Mouse (Mus musculus): ENCODE data around the gene Por. TPM values are rescaled to one million over a fixed set of nuclear protein-coding genes. Genes with fewer than 3 reads are reported as not detected.
A peak's percentile ranks its signal among the peaks of the same experiment; 100 is the strongest.

The Por gene
- polyA plus RNA-seq, 1 experiment from 2014 or later, result 106 TPM

- Histone ChIP-seq H3K9ac (no peak overlapping the region), H3K36me3 (no peaks in the 10 kb centered on the region), H3K4me2 (no peak overlapping the region), H3K4me3 (no peak overlapping the region), H3K9me3 (no peaks in the 10 kb centered on the region), H3K4me1 (replicated peaks) (no peaks in the 10 kb centered on the region), H3K27me3 (no peaks in the 10 kb centered on the region), H3K27ac (replicated peaks) (no peak overlapping the region)
- WGBS, result 81% methylated on average over 4 of the region's 4 CpGs
- no peak for ATAC-seq (ENCODE audit: low FRiP score, low read depth)
Observed at GRCm38 (mm10) chr5:135659956-135660355, 9.9 kb upstream of the Por start.

DNA sequence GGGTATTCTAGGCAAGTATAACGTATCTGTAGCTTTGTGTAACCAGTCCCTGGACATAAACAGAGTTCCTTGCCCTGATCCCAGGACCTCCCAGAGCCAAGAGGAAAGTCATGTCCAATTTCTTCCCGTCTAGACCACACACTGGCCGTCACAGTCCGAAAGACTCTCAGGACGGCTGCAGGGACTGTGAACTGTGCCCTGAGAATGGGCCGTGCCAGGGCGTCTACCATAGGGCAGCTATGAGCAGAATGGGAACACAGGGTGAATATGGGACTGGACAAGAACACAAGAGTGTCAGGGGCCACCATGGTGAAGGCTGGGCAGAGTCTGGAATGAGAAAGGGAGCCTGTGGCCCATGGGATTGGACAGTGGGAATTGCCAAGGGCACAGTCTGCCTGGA, 9.3 kb upstream of the Por start:
- no peak overlapping the region for H3K27ac ChIP-seq (replicated peaks)
- no peak overlapping the region for H3K4me2 ChIP-seq
- H3K4me1 ChIP-seq (replicated peaks), result no peaks in the 10 kb centered on the region
- no peak for ATAC-seq (ENCODE audit: low FRiP score, low read depth)
- H3K4me3 ChIP-seq, result no peak overlapping the region
- 87% methylated on average over 7 of the region's 7 CpGs for WGBS
- H3K36me3 ChIP-seq, result no peaks in the 10 kb centered on the region
- H3K9me3 ChIP-seq, result 0 out of 2 replicates have a peak, but pooled peaks cover under 1% of the 10 kb centered on the region
- no peaks in the 10 kb centered on the region for H3K27me3 ChIP-seq
- H3K9ac ChIP-seq, result no peak overlapping the region

- no peak overlapping the region for H3K27ac ChIP-seq (replicated peaks)
- H3K4me2 ChIP-seq, result no peak overlapping the region
- no peaks in the 10 kb centered on the region for H3K27me3 ChIP-seq
- 94% methylated on average over 5 of the region's 5 CpGs for WGBS
- H3K9ac ChIP-seq, result no peak overlapping the region
- no peaks in the 10 kb centered on the region for H3K36me3 ChIP-seq
- no peak overlapping the region for H3K4me3 ChIP-seq
- ATAC-seq (ENCODE audit: low FRiP score, low read depth), result no peak
- H3K9me3 ChIP-seq, result 0 out of 2 replicates have a peak, but pooled peaks cover 4% of the 10 kb centered on the region
- H3K4me1 ChIP-seq (replicated peaks), result no peaks in the 10 kb centered on the region
Observed at GRCm38 (mm10) chr5:135666890-135667289, 2.9 kb upstream of the Por start.

- H3K4me1 ChIP-seq (replicated peaks), result no peaks in the 10 kb centered on the region
- no peak overlapping the region for H3K4me2 ChIP-seq
- no peak overlapping the region for H3K4me3 ChIP-seq
- H3K36me3 ChIP-seq, result no peaks in the 10 kb centered on the region
- WGBS, result 85% methylated on average over 7 of the region's 7 CpGs
- no peak overlapping the region for H3K9ac ChIP-seq
- H3K9me3 ChIP-seq, result 0 out of 2 replicates have a peak, but pooled peaks cover 4% of the 10 kb centered on the region
- no peaks in the 10 kb centered on the region for H3K27me3 ChIP-seq
- H3K27ac ChIP-seq (replicated peaks), result no peak overlapping the region
- ATAC-seq (ENCODE audit: low FRiP score, low read depth), result no peak
Observed at GRCm38 (mm10) chr5:135668071-135668470, 1.8 kb upstream of the Por start.

DNA sequence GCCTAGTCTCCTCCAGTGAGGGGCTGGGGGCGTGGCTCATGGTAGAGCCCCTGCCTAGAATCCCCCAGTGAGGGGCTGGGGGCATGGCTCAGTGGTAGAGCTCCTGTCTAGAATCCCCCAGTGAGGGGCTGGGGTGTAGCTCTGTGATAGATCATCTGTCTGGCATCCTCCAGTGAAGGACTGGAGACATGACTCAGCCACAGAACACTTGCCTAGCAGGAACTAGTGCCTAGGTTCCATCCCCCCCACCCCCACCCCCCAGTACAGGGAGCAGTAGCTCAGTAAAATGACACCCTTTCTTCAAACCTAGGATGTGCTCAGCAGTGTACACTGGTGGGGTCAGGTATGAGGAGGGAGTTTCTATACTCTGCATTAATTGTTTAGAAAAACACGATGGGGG, 1.0 kb downstream of the Por start:
- Histone ChIP-seq H3K36me3 (no peaks in the 10 kb centered on the region), H3K27ac (replicated peaks) (no peak overlapping the region), H3K4me3 (no peak overlapping the region), H3K27me3 (no peaks in the 10 kb centered on the region), H3K4me2 (no peak overlapping the region), H3K9me3 (no peaks in the 10 kb centered on the region), H3K9ac (no peak overlapping the region), H3K4me1 (replicated peaks) (peaks cover 25% of the 10 kb centered on the region)
- ATAC-seq (ENCODE audit: low FRiP score, low read depth), result no peak
- WGBS, result 81% methylated on average over 2 of the region's 2 CpGs

- Histone ChIP-seq H3K9me3 (no peaks in the 10 kb centered on the region), H3K4me2 (no peak overlapping the region), H3K4me1 (replicated peaks) (peaks cover 28% of the 10 kb centered on the region), H3K9ac (no peak overlapping the region), H3K27ac (replicated peaks) (no peak overlapping the region), H3K27me3 (no peaks in the 10 kb centered on the region), H3K4me3 (no peak overlapping the region), H3K36me3 (no peaks in the 10 kb centered on the region)
- ATAC-seq (ENCODE audit: low FRiP score, low read depth), result no peak
- WGBS, result 72% methylated on average over 4 of the region's 4 CpGs
Observed at GRCm38 (mm10) chr5:135672509-135672908, 2.7 kb downstream of the Por start.

DNA sequence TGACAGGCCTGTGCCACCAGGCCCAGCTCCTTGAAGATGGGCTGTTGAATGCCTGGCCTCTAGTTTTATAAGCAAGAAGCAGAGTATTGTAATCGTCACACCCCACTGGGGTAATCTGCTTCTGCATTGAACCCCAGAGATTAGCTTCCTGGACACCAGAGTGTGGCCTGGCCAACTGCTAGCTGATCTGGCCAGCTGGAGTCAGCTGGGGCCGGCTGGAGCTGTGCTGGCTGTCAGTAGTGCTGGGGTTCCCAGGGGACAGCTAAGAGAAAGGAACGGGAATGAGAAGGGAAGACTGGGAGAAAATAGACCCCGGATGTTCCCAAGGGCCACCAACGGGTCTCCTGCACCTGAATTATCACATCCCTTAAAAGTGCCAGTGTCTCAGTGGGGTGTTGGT, 3.1 kb downstream of the Por start:
- no peak for ATAC-seq (ENCODE audit: low FRiP score, low read depth)
- no peaks in the 10 kb centered on the region for H3K36me3 ChIP-seq

GRCm38 (mm10) chr5:135674349-135674775, 4.5 kb downstream of the Por start:
- Histone ChIP-seq H3K27ac (replicated peaks) (peak overlapping the region; percentile 75), H3K4me3 (no peak overlapping the region)

More for the DNA sequence above, 3.1 kb downstream of the Por start:
- no peak overlapping the region for H3K4me3 ChIP-seq
- peaks cover 28% of the 10 kb centered on the region for H3K4me1 ChIP-seq (replicated peaks)
- no peaks in the 10 kb centered on the region for H3K9me3 ChIP-seq
- no peak overlapping the region for H3K9ac ChIP-seq
- H3K27ac ChIP-seq (replicated peaks), result 0 out of 2 replicates have a peak overlapping the region, but pooled peaks have one; percentile 11
- WGBS, result 41% methylated on average over 5 of the region's 5 CpGs
- no peak overlapping the region for H3K4me2 ChIP-seq
- H3K27me3 ChIP-seq, result no peaks in the 10 kb centered on the region

GRCm38 (mm10) chr5:135674821-135675220, 5.0 kb downstream of the Por start:
- H3K4me1 ChIP-seq (replicated peaks), result peaks cover 28% of the 10 kb centered on the region
- H3K27ac ChIP-seq (replicated peaks), result peak overlapping the region; percentile 75
- no peaks in the 10 kb centered on the region for H3K9me3 ChIP-seq
- H3K4me3 ChIP-seq, result no peak overlapping the region
- ATAC-seq (ENCODE audit: low FRiP score, low read depth), result peak; percentile 91
- no peak overlapping the region for H3K9ac ChIP-seq
- no peaks in the 10 kb centered on the region for H3K27me3 ChIP-seq
- no peaks in the 10 kb centered on the region for H3K36me3 ChIP-seq
- WGBS, result 0% methylated on average over 11 of the region's 11 CpGs
- peak overlapping the region; percentile 41 for H3K4me2 ChIP-seq

More at GRCm38 (mm10) chr5:135674349-135674775, 4.5 kb downstream of the Por start:
- no peak overlapping the region for H3K9ac ChIP-seq
- peak overlapping the region; percentile 41 for H3K4me2 ChIP-seq
- H3K9me3 ChIP-seq, result no peaks in the 10 kb centered on the region
- 2% methylated on average over 3 of the region's 3 CpGs for WGBS
- H3K36me3 ChIP-seq, result no peaks in the 10 kb centered on the region
- no peaks in the 10 kb centered on the region for H3K27me3 ChIP-seq
- peak; percentile 43; the same call in 1 of the 2 replicates for ATAC-seq (ENCODE audit: low FRiP score, low read depth)
- H3K4me1 ChIP-seq (replicated peaks), result peaks cover 28% of the 10 kb centered on the region

GRCm38 (mm10) chr5:135676696-135677095, 6.9 kb downstream of the Por start:
- Histone ChIP-seq H3K27me3 (no peaks in the 10 kb centered on the region), H3K9ac (no peak overlapping the region), H3K9me3 (no peaks in the 10 kb centered on the region), H3K27ac (replicated peaks) (no peak overlapping the region), H3K4me1 (replicated peaks) (peaks cover 28% of the 10 kb centered on the region), H3K4me3 (no peak overlapping the region), H3K4me2 (no peak overlapping the region), H3K36me3 (no peaks in the 10 kb centered on the region)
- ATAC-seq (ENCODE audit: low FRiP score, low read depth), result no peak
- 71% methylated on average over 3 of the region's 3 CpGs for WGBS

- WGBS, result 83% methylated on average over 2 of the region's 2 CpGs
- H3K9ac ChIP-seq, result no peak overlapping the region
- no peak overlapping the region for H3K4me3 ChIP-seq
- H3K27ac ChIP-seq (replicated peaks), result no peak overlapping the region
- no peaks in the 10 kb centered on the region for H3K36me3 ChIP-seq
- no peak overlapping the region for H3K4me2 ChIP-seq
- no peaks in the 10 kb centered on the region for H3K27me3 ChIP-seq
- H3K9me3 ChIP-seq, result no peaks in the 10 kb centered on the region
- ATAC-seq (ENCODE audit: low FRiP score, low read depth), result no peak
- peaks cover 28% of the 10 kb centered on the region for H3K4me1 ChIP-seq (replicated peaks)
Observed at GRCm38 (mm10) chr5:135677251-135677650, 7.4 kb downstream of the Por start.

- no peaks in the 10 kb centered on the region for H3K9me3 ChIP-seq
- H3K9ac ChIP-seq, result no peak overlapping the region
- no peak overlapping the region for H3K4me3 ChIP-seq
- no peak overlapping the region for H3K27ac ChIP-seq (replicated peaks)
- H3K4me2 ChIP-seq, result no peak overlapping the region
- peaks cover 27% of the 10 kb centered on the region for H3K4me1 ChIP-seq (replicated peaks)
- 95% methylated on average over 6 of the region's 6 CpGs for WGBS
- no peaks in the 10 kb centered on the region for H3K27me3 ChIP-seq
- no peak for ATAC-seq (ENCODE audit: low FRiP score, low read depth)
- H3K36me3 ChIP-seq, result no peaks in the 10 kb centered on the region
Observed at GRCm38 (mm10) chr5:135678481-135678880, 8.6 kb downstream of the Por start.

GRCm38 (mm10) chr5:135680967-135681545, 11.2 kb downstream of the Por start:
- no peaks in the 10 kb centered on the region for H3K9me3 ChIP-seq
- no peaks in the 10 kb centered on the region for H3K27me3 ChIP-seq
- no peak overlapping the region for H3K9ac ChIP-seq
- H3K27ac ChIP-seq (replicated peaks), result no peak overlapping the region
- peaks cover 1% of the 10 kb centered on the region for H3K4me1 ChIP-seq (replicated peaks)
- WGBS, result 75% methylated on average over 6 of the region's 6 CpGs
- H3K4me3 ChIP-seq, result no peak overlapping the region
- no peaks in the 10 kb centered on the region for H3K36me3 ChIP-seq
- H3K4me2 ChIP-seq, result no peak overlapping the region
- no peak for ATAC-seq (ENCODE audit: low FRiP score, low read depth)
